Mouse (Mus musculus) megakaryocyte, embryonic 14.5 days (primary cell): ENCODE data around the gene Spata2.

Experiments
- FLI1 ChIP-seq: IDR thresholded peaks from 2 replicates; pipeline ENCODE4 v1.6.1; 2012; ENCODE audit warnings: low read length, inconsistent platforms, mixed read lengths
- GATA1 ChIP-seq: IDR thresholded peaks from 3 replicates; pipeline ENCODE4 v1.6.1; 2012; ENCODE audit warnings: mixed read lengths, low read length, inconsistent platforms, borderline replicate concordance

DNA sequence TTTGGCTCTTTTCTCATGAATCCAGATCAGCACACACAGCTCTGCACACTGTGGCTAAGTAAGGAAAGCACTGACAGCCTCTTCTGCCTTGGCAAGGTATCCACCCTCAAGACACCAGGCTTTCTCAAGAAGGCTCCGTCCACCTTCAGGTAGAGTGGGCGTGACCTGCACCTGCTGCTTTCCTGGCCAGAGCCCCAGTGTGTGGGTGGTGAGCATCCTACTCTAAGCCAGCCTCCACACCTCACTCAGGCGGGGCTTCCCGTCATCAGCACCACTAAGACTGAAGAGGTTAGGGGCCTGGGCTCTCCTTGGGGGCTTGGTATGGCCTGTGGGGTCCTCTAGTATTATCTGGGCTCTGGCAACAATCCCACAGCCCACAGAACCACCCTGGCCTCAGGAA, 6.1 kb downstream of the Spata2 start:
- TF ChIP-seq FLI1 (no peak), GATA1 (no peak)
